Mouse (Mus musculus): ENCODE measurements around the gene Etfdh. TPM values are rescaled to one million over a fixed set of nuclear protein-coding genes. Genes with fewer than 3 reads are reported as not detected.
A peak's percentile ranks its signal among the peaks of the same experiment; 100 is the strongest.
"Not testable (repeated sequence)": the region's sequence is repeated elsewhere in the genome, so short reads cannot be mapped to it uniquely, and the experiment has no call there.

The Etfdh gene
- polyA plus RNA-seq, 1 experiment from 2014 or later: 47.7 TPM

DNA sequence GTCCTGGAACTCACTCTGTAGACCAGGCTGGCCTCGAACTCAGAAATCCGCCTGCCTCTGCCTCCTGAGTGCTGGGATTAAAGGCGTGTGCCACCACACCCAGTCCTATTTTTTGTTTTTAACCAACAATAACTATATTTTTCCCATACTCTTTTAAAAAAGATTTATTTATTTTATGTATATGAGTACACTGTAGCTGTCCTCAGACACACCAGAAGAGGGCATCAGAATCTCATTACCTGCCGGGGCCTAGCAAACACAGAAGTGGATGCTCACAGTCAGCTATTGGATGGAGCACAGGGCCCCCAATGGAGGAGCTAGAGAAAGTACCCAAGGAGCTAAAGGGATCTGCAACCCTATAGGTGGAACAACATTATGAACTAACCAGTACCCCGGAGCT, 55.9 kb downstream of the Etfdh start:
- not testable (repeated sequence) for H3K4me3 ChIP-seq (ENCODE audit: low read depth, low read length); H3K9me3 ChIP-seq (replicated peaks; ENCODE audit: control insufficient read depth, low read length); H3K36me3 ChIP-seq (ENCODE audit: control insufficient read depth, insufficient read depth, low read length); ATAC-seq; H3K27ac ChIP-seq (ENCODE audit: low read depth, low read length); H3K27me3 ChIP-seq (replicated peaks; ENCODE audit: control insufficient read depth, insufficient read depth, low read length); DNase-seq (ENCODE audit: low spot score); H3K4me2 ChIP-seq (ENCODE audit: low read length); H3K9ac ChIP-seq (ENCODE audit: low read length); H3K4me1 ChIP-seq (ENCODE audit: control insufficient read depth, insufficient read depth, low read length)
- 98% methylated on average over 5 of the region's 5 CpGs for WGBS

DNA sequence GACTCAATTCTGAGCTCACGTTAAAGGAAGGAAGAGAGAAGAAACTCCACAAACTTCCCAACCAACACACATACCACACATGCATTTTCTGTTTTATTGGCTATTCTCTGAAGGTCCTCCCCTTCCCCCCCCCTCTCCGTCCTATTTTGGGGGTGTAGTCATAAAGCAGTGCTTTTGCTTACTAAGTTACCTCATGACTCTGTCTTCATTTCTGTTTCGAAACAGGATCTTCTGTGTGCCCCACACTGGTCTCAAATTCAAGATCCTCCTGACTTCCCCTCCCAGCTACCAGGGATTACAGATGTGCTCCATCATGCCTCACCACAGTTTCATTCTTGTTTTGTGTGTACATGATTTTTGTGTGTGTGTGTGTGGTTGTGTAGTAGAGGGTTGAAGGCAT, 56.9 kb downstream of the Etfdh start:
- Histone ChIP-seq H3K36me3 (ENCODE audit: control insufficient read depth, insufficient read depth, low read length) (no peaks in the 10 kb centered on the region), H3K4me3 (ENCODE audit: low read depth, low read length) (no peak overlapping the region), H3K9me3 (replicated peaks; ENCODE audit: control insufficient read depth, low read length) (no peaks in the 10 kb centered on the region), H3K27me3 (replicated peaks; ENCODE audit: control insufficient read depth, insufficient read depth, low read length) (no peaks in the 10 kb centered on the region), H3K4me1 (ENCODE audit: control insufficient read depth, insufficient read depth, low read length) (no peaks in the 10 kb centered on the region; the same call in 1 of the 2 replicates), H3K9ac (ENCODE audit: low read length) (no peak overlapping the region), H3K4me2 (ENCODE audit: low read length) (no peak overlapping the region), H3K27ac (ENCODE audit: low read depth, low read length) (no peak overlapping the region)
- no peak for ATAC-seq
- 72% methylated on average over 3 of the region's 3 CpGs for WGBS
- DNase-seq (ENCODE audit: low spot score): no peak

DNA sequence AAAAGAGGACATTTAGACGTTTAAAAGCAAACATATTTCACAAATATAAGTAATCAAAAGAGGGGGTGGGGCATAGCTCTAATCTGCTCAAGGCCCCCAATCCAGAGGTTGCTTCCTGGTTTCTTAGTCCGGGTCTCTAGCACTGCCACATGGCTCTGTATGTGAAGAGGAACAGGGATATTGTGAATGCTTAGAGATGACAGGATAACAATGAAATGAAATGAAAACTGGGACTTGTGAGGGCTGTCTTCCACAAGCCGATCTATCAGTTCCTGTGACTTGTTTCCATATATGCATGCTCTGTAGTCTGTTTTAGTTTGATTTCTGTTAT, 60.0 kb downstream of the Etfdh start:
- Histone ChIP-seq H3K9ac (ENCODE audit: low read length) (no peak overlapping the region), H3K27ac (ENCODE audit: low read depth, low read length) (no peak overlapping the region), H3K27me3 (replicated peaks; ENCODE audit: control insufficient read depth, insufficient read depth, low read length) (no peaks in the 10 kb centered on the region), H3K4me2 (ENCODE audit: low read length) (no peak overlapping the region), H3K9me3 (replicated peaks; ENCODE audit: control insufficient read depth, low read length) (no peaks in the 10 kb centered on the region), H3K4me3 (ENCODE audit: low read depth, low read length) (no peak overlapping the region), H3K36me3 (ENCODE audit: control insufficient read depth, insufficient read depth, low read length) (no peaks in the 10 kb centered on the region), H3K4me1 (ENCODE audit: control insufficient read depth, insufficient read depth, low read length) (no peaks in the 10 kb centered on the region; the same call in 1 of the 2 replicates)
- no peak for DNase-seq (ENCODE audit: low spot score)
- WGBS: 88% methylated on average over 3 of the region's 3 CpGs
- no peak for ATAC-seq

DNA sequence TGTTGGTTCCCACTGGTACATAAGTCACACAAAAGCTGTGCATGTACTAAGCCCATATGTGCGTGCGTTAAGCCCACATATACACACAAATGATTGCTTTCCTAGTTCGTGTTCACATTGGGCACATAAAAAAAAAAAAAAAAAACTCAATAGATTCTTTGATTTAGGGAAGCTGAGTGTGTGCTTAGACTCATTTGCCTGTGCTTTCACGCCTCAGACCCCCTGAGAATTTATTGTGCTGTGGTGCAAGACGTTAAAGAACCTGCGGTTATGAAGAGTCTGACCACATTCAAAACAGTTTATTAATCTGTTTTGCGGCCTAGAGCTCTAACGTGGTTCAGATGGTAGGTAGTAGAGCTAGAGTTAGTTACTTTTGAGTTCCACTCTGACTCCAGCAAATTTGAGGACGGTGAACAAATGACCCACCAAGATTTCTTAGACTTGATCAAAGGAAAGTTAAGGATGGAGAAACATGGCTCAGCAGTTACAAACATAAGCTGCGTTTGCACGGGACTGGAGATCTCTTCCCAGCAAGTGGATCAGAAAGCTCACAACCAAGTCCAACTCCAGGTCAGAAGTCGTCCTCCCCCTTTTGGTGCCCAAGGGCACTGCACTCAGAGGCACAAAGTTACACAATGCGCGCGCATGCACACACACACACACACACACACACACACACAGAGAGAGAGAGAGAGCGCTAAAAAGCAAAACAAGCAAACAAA, 60.5 kb downstream of the Etfdh start:
- Histone ChIP-seq H3K4me2 (ENCODE audit: low read length) (peak overlapping the region; percentile 87), H3K9me3 (replicated peaks; ENCODE audit: control insufficient read depth, low read length) (no peaks in the 10 kb centered on the region), H3K9ac (ENCODE audit: low read length) (no peak overlapping the region), H3K27me3 (replicated peaks; ENCODE audit: control insufficient read depth, insufficient read depth, low read length) (no peaks in the 10 kb centered on the region), H3K4me3 (ENCODE audit: low read depth, low read length) (no peak overlapping the region), H3K27ac (ENCODE audit: low read depth, low read length) (no peak overlapping the region; the same call in 1 of the 2 replicates), H3K4me1 (ENCODE audit: control insufficient read depth, insufficient read depth, low read length) (no peaks in the 10 kb centered on the region; the same call in 1 of the 2 replicates), H3K36me3 (ENCODE audit: control insufficient read depth, insufficient read depth, low read length) (no peaks in the 10 kb centered on the region)
- 83% methylated on average over 16 of the region's 16 CpGs for WGBS
- ATAC-seq (no peak), DNase-seq (ENCODE audit: low spot score) (no peak)

DNA sequence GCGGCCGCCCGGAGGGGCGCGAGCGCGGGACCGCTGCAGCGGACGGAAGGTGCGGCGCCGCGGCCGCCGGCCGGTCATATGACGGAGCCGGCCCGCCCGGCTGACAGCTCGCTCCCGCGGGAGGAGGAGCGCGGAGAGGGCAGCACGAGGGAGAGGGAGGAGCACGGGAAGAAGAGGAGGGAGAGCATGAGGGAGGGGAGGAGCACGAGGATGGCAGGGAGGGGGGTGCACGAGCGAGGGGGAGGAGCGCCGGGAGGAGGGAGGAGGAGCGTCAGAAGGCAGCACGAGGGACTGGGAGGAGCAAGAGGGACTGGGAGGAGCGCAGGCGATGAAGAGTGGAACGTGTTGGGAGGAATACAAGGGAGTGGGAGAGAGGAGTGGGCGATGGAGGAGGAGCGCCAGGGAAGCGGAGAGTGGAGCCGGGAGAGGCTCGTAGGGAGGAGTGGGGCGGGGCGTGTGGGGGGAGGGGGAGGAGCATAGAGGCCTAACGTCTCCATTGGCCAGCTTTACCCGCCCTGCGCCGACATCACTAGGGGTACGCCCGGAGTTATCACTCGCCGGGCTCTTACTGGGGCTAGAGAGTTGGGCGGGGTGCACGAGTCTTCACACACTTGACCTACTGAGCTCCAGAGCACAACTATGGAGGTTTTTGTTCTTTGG, 61.5 kb downstream of the Etfdh start, which contains the start of gene Fnip2:
TSS of gene Fnip2 (minus strand) at position 94 of the 660 bp plus-strand sequence.
- Histone ChIP-seq H3K9ac (ENCODE audit: low read length) (peak within 1 kb of the TSS; percentile 78), H3K36me3 (ENCODE audit: control insufficient read depth, insufficient read depth, low read length) (no peaks in the 10 kb centered on the region), H3K4me3 (ENCODE audit: low read depth, low read length) (peak within 1 kb of the TSS; percentile 74), H3K9me3 (replicated peaks; ENCODE audit: control insufficient read depth, low read length) (no peaks in the 10 kb centered on the region), H3K27ac (ENCODE audit: low read depth, low read length) (peak within 1 kb of the TSS; percentile 77), H3K27me3 (replicated peaks; ENCODE audit: control insufficient read depth, insufficient read depth, low read length) (no peaks in the 10 kb centered on the region), H3K4me1 (ENCODE audit: control insufficient read depth, insufficient read depth, low read length) (no peaks in the 10 kb centered on the region; the same call in 1 of the 2 replicates), H3K4me2 (ENCODE audit: low read length) (peak within 1 kb of the TSS; percentile 87)
- ATAC-seq (peak; percentile 96), DNase-seq (ENCODE audit: low spot score) (peak; percentile 96)
- WGBS: under 1% methylated on average over 55 of the region's 55 CpGs

DNA sequence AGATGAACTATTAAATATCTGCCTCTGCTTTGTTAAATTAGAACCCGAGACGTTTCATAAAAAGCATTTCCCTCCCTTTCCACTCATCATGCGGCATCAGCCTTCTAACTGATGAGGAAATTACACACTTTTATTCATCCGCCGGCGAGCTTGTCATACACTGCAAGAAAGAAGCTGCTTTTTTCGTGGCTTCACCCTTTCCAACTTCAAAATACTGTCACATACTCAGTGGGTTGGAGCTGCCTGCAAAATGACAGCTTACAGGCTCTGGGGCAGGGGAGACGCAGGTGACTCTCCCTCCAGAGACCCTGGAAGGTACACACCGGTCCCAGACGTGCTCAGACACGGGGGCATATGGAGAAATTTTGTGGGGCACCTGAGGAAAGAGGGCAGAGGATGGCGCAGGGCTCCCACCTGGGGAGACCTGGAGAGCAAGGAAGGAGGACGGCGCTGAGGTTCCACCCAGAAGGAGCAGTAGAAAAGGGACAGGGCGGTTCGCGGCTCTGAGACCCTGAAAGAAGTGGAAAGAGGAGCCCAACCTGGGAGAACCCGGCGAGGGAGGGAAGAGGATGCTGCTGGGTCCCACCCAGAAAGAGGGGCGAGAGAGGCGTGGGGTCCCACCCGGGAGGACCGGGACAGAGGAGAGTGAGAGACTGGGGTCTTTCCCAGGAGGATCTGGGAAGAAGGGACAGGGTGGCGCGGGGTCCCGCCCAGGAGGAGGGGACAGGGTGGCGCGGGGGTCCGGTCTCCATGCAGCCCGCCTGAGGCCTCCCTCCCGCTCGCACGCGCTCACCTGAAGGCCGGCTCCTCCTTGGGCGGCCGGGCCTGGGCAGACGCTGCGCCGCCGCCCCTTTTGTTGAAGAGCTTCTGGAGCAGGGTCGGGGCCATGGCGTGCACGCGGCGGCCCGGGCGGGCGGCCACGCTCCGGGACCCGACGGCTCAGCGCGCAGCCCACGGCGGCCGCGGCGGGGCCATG, 62.3 kb downstream of the Etfdh start:
- Histone ChIP-seq H3K9ac (ENCODE audit: low read length) (peak overlapping the region; percentile 78), H3K4me2 (ENCODE audit: low read length) (peak overlapping the region; percentile 87), H3K9me3 (replicated peaks; ENCODE audit: control insufficient read depth, low read length) (no peaks in the 10 kb centered on the region), H3K27me3 (replicated peaks; ENCODE audit: control insufficient read depth, insufficient read depth, low read length) (no peaks in the 10 kb centered on the region), H3K36me3 (ENCODE audit: control insufficient read depth, insufficient read depth, low read length) (no peaks in the 10 kb centered on the region), H3K4me1 (ENCODE audit: control insufficient read depth, insufficient read depth, low read length) (no peaks in the 10 kb centered on the region; the same call in 1 of the 2 replicates), H3K27ac (ENCODE audit: low read depth, low read length) (peak overlapping the region; percentile 77), H3K4me3 (ENCODE audit: low read depth, low read length) (peak overlapping the region; percentile 74)
- WGBS: 3% methylated on average over 41 of the region's 60 CpGs
- ATAC-seq (no peak; the same call in none of the 2 replicates), DNase-seq (ENCODE audit: low spot score) (peak; percentile 56)

DNA sequence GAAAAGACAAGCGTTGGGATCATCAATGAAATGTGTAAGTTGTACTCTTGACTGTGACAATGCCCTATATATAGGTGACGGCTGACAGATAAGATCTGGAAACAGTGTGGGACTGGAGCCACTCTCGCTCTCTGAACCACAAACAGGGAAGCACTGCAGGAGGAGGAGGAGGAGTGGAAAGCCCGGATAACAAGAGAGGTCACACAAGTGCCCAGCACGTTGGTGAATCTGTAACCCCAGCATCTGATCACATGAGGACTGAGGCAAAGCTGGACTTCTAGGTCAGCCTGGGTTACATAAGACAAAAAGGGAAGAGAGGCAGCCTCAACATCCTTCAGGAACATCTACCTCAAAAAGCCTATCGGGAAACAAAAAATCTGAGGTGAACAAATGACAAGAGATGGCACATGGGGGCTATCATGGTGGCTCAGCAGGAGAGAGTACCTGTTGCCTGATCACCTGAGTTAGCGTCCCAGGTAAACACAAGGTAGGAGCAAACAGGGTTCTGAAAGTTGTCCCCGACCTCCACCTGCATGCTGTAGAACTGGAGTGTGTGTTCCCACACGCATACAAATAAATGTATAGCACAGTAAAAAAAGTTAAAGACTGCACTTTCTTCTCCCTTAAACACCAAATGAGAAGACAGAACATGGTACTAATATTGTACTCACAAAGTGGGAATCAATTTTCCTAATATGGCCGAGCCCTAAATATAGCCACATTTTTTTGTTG, 64.3 kb downstream of the Etfdh start:
- ATAC-seq: no peak
- H3K27ac ChIP-seq (ENCODE audit: low read depth, low read length): no peak overlapping the region
- H3K4me1 ChIP-seq (ENCODE audit: control insufficient read depth, insufficient read depth, low read length): no peaks in the 10 kb centered on the region; the same call in 1 of the 2 replicates
- H3K4me2 ChIP-seq (ENCODE audit: low read length): no peak overlapping the region
- H3K4me3 ChIP-seq (ENCODE audit: low read depth, low read length): no peak overlapping the region
- no peak overlapping the region for H3K9ac ChIP-seq (ENCODE audit: low read length)
- H3K9me3 ChIP-seq (replicated peaks; ENCODE audit: control insufficient read depth, low read length): no peaks in the 10 kb centered on the region
- no peak for DNase-seq (ENCODE audit: low spot score)
- H3K36me3 ChIP-seq (ENCODE audit: control insufficient read depth, insufficient read depth, low read length): no peaks in the 10 kb centered on the region
- no peaks in the 10 kb centered on the region for H3K27me3 ChIP-seq (replicated peaks; ENCODE audit: control insufficient read depth, insufficient read depth, low read length)
- 91% methylated on average over 10 of the region's 10 CpGs for WGBS

DNA sequence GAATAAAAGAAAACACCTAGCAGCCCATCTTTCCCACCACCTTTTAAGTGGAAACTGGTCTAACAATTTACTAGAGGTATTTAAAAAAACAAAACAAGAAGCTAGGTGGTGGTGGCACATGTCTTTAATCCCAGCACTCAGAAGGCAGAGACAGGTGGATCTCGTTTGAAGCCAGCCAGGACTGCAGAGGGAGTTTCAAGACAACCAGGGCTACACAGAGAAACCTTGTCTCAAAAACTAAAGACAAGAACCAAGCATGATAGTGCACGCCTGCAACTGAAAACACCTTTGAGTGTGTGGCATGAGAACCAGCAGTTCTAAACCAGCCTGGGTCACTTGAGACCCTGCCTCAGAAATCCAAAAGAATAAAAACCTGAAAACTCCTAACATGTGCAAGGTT, 65.8 kb downstream of the Etfdh start:
- no peak for ATAC-seq
- no peak overlapping the region for H3K4me3 ChIP-seq (ENCODE audit: low read depth, low read length)
- H3K27ac ChIP-seq (ENCODE audit: low read depth, low read length): no peak overlapping the region
- H3K36me3 ChIP-seq (ENCODE audit: control insufficient read depth, insufficient read depth, low read length): no peaks in the 10 kb centered on the region
- no peak for DNase-seq (ENCODE audit: low spot score)
- 61% methylated on average over 2 of the region's 2 CpGs for WGBS
- H3K27me3 ChIP-seq (replicated peaks; ENCODE audit: control insufficient read depth, insufficient read depth, low read length): no peaks in the 10 kb centered on the region
- H3K4me1 ChIP-seq (ENCODE audit: control insufficient read depth, insufficient read depth, low read length): no peaks in the 10 kb centered on the region; the same call in 1 of the 2 replicates
- H3K9ac ChIP-seq (ENCODE audit: low read length): no peak overlapping the region
- no peak overlapping the region for H3K4me2 ChIP-seq (ENCODE audit: low read length)
- H3K9me3 ChIP-seq (replicated peaks; ENCODE audit: control insufficient read depth, low read length): no peaks in the 10 kb centered on the region
